Mouse (Mus musculus) small intestine, adult 2 months (tissue): Measurements from ENCODE around the gene 1700003E16Rik.

Source experiments
- CTCF ChIP-seq: fragments of 200-500 bp; IDR thresholded peaks from 2 replicates; pipeline ENCODE4 v1.5.1; 2012; ENCODE audit warnings: low read depth, mild to moderate bottlenecking, control low read depth, inconsistent platforms, low read length, moderate library complexity, mixed read lengths; ENCODE audit not compliant: insufficient replicate concordance, insufficient read length; ENCODE audit errors: extremely low read depth
- POLR2A ChIP-seq: fragments of 200-500 bp; IDR thresholded peaks from 2 replicates; pipeline ENCODE4 v1.6.1; 2012; ENCODE audit warnings: low read depth, mild to moderate bottlenecking, control low read depth, inconsistent platforms, low read length, moderate library complexity

GRCm38 (mm10) chr6:83151721-83152120, 4.5 kb upstream of the 1700003E16Rik start:
- no peak for TF ChIP-seq CTCF
- TF ChIP-seq POLR2A, result no peak
